Mouse (Mus musculus) myocyte (in vitro differentiated cells): ENCODE results near the gene Uchl4. TPM values are rescaled to one million over a fixed set of nuclear protein-coding genes. Genes with fewer than 3 reads are reported as not detected.

ENCODE experiments used
- H3K27me3 ChIP-seq: one replicate; pipeline ENCODE4 v1.6.1; 2011; ENCODE audit not compliant: control insufficient read depth, insufficient read depth, insufficient read length
- H3K36me3 ChIP-seq: one replicate; pipeline ENCODE4 v1.6.1; 2011; ENCODE audit not compliant: control insufficient read depth, insufficient read depth
- H3K4me2 ChIP-seq: one replicate; pipeline ENCODE4 v1.6.1; 2011; ENCODE audit warnings: low read depth, control low read depth
- H3K4me3 ChIP-seq: one replicate; pipeline ENCODE4 v1.5.1; 2011; ENCODE audit warnings: mild to moderate bottlenecking, control low read depth, moderate library complexity
- H3K79me2 ChIP-seq: one replicate; pipeline ENCODE4 v1.6.1; 2011; ENCODE audit not compliant: control insufficient read depth, insufficient read depth
- H3ac ChIP-seq: one replicate; pipeline ENCODE4 v1.6.1; 2011; ENCODE audit not compliant: control insufficient read depth, insufficient read length
- CEBPB ChIP-seq: IDR thresholded peaks from 2 replicates; pipeline ENCODE4 v1.6.1; 2011; ENCODE audit warnings: mild to moderate bottlenecking, moderate library complexity; ENCODE audit not compliant: poor library complexity, insufficient read depth, severe bottlenecking
- E2F4 ChIP-seq: IDR thresholded peaks from one replicate; pipeline ENCODE4 v1.6.1; 2011; ENCODE audit warnings: mild to moderate bottlenecking, control low read depth, moderate library complexity; ENCODE audit not compliant: insufficient read depth
- MAX ChIP-seq: IDR thresholded peaks from one replicate; pipeline ENCODE4 v1.6.1; 2011; ENCODE audit warnings: low read depth, mild to moderate bottlenecking, control low read depth
- MYOD1 ChIP-seq, 3 experiments: IDR thresholded peaks; one replicate each; pipeline ENCODE4 v1.6.1; 2011; ENCODE audit warnings: control low read depth in 2 of 3, low read depth in 2 of 3, mild to moderate bottlenecking in 2 of 3, moderate library complexity in 1 of 3; ENCODE audit not compliant: insufficient read length in 2 of 3, control insufficient read depth in 1 of 3
- MYOG ChIP-seq, 3 experiments: IDR thresholded peaks; one replicate each; pipeline ENCODE4 v1.6.1; 2011; ENCODE audit warnings: control low read depth in 2 of 3, low read depth in 2 of 3, mild to moderate bottlenecking in 2 of 3; ENCODE audit not compliant: insufficient read length in 2 of 3, control insufficient read depth in 1 of 3, insufficient read depth in 1 of 3
- POLR2A ChIP-seq: IDR thresholded peaks from one replicate; pipeline ENCODE4 v1.6.1; 2011; ENCODE audit warnings: low read depth, mild to moderate bottlenecking, control low read depth, moderate library complexity; ENCODE audit not compliant: insufficient read length
- POLR2AphosphoS2 ChIP-seq: IDR thresholded peaks from one replicate; pipeline ENCODE4 v1.6.1; 2011; ENCODE audit warnings: low read depth, control low read depth; ENCODE audit not compliant: insufficient read length
- REST ChIP-seq: IDR thresholded peaks from one replicate; pipeline ENCODE4 v1.6.1; 2011; ENCODE audit warnings: mild to moderate bottlenecking, control low read depth, moderate library complexity; ENCODE audit not compliant: insufficient read depth, insufficient read length
- SRF ChIP-seq: IDR thresholded peaks from one replicate; pipeline ENCODE4 v1.6.1; 2011; ENCODE audit warnings: low read depth; ENCODE audit not compliant: control insufficient read depth, insufficient read length
- TCF12 ChIP-seq: IDR thresholded peaks from one replicate; pipeline ENCODE4 v1.6.1; 2011; ENCODE audit warnings: mild to moderate bottlenecking, control low read depth; ENCODE audit not compliant: poor library complexity, insufficient read depth, severe bottlenecking
- TCF3 ChIP-seq: IDR thresholded peaks from one replicate; pipeline ENCODE4 v1.6.1; 2011; ENCODE audit warnings: low read depth, control low read depth; ENCODE audit not compliant: insufficient read length
- USF1 ChIP-seq: IDR thresholded peaks from one replicate; pipeline ENCODE4 v1.6.1; 2011; ENCODE audit warnings: low read depth, mild to moderate bottlenecking, control low read depth, moderate library complexity
- polyA plus RNA-seq: library from polyadenylated mRNA; unstranded; fragments of >200 nt; fragmentation: generic; extraction: Trizol; gene quantifications from one replicate; pipeline ENCODE4 v1.2.1, GENCODE M21; 2012; ENCODE audit warnings: missing spikeins

The Uchl4 gene
- polyA plus RNA-seq, 1 experiment: 0.34 TPM

DNA sequence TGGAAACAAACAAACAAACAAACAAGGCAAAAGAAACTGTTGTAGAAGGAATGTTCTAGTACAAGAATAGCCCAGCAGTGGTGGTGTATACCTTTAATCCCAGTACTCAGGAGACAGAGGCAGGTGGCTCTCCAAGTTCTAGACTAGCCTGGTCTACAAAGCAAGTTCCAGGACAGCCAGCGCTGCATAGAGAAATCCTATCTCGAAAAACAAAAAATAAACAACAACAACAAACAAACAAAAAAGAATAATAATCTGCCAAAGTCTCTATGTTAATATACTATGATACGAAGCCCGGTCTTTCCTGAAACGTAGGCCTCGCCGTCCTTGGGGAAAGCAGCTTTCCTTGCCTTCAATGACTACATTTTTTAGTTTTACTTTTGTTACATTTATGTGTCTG lies 1.1 kb downstream of the Uchl4 start:
- H3K79me2 ChIP-seq: peaks cover 72% of the 10 kb centered on the region
- TF ChIP-seq TCF3: no peak
- no peak for TF ChIP-seq MAX
- no peak for TF ChIP-seq POLR2A
- TF ChIP-seq POLR2AphosphoS2: no peak
- no peak for TF ChIP-seq CEBPB
- TF ChIP-seq E2F4: no peak
- no peak for TF ChIP-seq USF1
- no peak for TF ChIP-seq REST
- TF ChIP-seq SRF: no peak
- no peak for TF ChIP-seq TCF12
- TF ChIP-seq MYOD1 (IDR thresholded peaks at IDR 0.05; ENCODE audit: control insufficient read depth in 1 of 3, insufficient read length in 2 of 3, low read depth in 2 of 3): no peak
- no peak for TF ChIP-seq MYOG (IDR thresholded peaks at IDR 0.05; ENCODE audit: control insufficient read depth in 1 of 3, insufficient read depth in 1 of 3, insufficient read length in 2 of 3, low read depth in 2 of 3)
- no peak overlapping the region for H3K4me2 ChIP-seq
- H3ac ChIP-seq: no peak overlapping the region
- H3K27me3 ChIP-seq: no peaks in the 10 kb centered on the region
- no peak overlapping the region for H3K4me3 ChIP-seq
- H3K36me3 ChIP-seq: no peaks in the 10 kb centered on the region

GRCm38 (mm10) chr9:64240116-64240515 lies 5.1 kb downstream of the Uchl4 start:
- H3K27me3 ChIP-seq: no peaks in the 10 kb centered on the region
- no peaks in the 10 kb centered on the region for H3K36me3 ChIP-seq
- no peak overlapping the region for H3K4me2 ChIP-seq
- peaks cover 76% of the 10 kb centered on the region for H3K79me2 ChIP-seq
- no peak overlapping the region for H3K4me3 ChIP-seq
- TF ChIP-seq REST (no peak), TCF12 (no peak), MYOG (IDR thresholded peaks at IDR 0.05; ENCODE audit: control insufficient read depth in 1 of 3, insufficient read depth in 1 of 3, insufficient read length in 2 of 3, low read depth in 2 of 3) (no peak), CEBPB (no peak), POLR2AphosphoS2 (no peak), MAX (no peak), TCF3 (no peak), USF1 (no peak), MYOD1 (IDR thresholded peaks at IDR 0.05; ENCODE audit: control insufficient read depth in 1 of 3, insufficient read length in 2 of 3, low read depth in 2 of 3) (no peak), POLR2A (no peak), E2F4 (no peak), SRF (no peak)
- no peak overlapping the region for H3ac ChIP-seq

DNA sequence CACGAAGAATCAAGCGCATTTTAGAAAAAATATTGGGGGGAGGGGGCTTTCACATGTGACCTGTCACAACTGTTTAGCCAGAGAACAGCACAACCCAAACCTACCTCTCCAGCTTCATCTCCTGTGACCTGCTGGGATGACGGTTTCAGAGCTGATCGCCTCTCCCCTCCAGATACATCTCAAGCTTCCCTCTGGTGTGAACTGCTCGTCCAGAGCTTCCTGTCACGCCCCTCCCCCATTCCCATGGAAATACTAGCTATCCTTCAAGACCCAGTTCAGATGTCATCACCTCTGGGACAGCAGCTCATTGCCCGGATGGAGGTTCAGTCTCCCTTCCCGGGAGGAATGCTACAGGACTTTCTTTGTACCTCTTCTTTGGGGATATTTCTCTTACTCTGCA lies 5.7 kb downstream of the Uchl4 start:
- H3K4me3 ChIP-seq: no peak overlapping the region
- no peaks in the 10 kb centered on the region for H3K36me3 ChIP-seq
- peaks cover 76% of the 10 kb centered on the region for H3K79me2 ChIP-seq
- H3K27me3 ChIP-seq: no peaks in the 10 kb centered on the region
- no peak overlapping the region for H3K4me2 ChIP-seq
- no peak overlapping the region for H3ac ChIP-seq
- TF ChIP-seq POLR2AphosphoS2 (no peak), USF1 (no peak), MYOG (IDR thresholded peaks at IDR 0.05; ENCODE audit: control insufficient read depth in 1 of 3, insufficient read depth in 1 of 3, insufficient read length in 2 of 3, low read depth in 2 of 3) (no peak), POLR2A (no peak), E2F4 (no peak), TCF12 (no peak), REST (no peak), CEBPB (no peak), MAX (no peak), TCF3 (no peak), SRF (no peak), MYOD1 (IDR thresholded peaks at IDR 0.05; ENCODE audit: control insufficient read depth in 1 of 3, insufficient read length in 2 of 3, low read depth in 2 of 3) (no peak)

GRCm38 (mm10) chr9:64242381-64242831 lies 7.4 kb downstream of the Uchl4 start:
- no peak for TF ChIP-seq MYOG (IDR thresholded peaks at IDR 0.05; ENCODE audit: control insufficient read depth in 1 of 3, insufficient read depth in 1 of 3, insufficient read length in 2 of 3, low read depth in 2 of 3)
- TF ChIP-seq TCF3: no peak
- TF ChIP-seq E2F4: no peak
- TF ChIP-seq MAX: no peak
- TF ChIP-seq POLR2A: no peak
- no peak for TF ChIP-seq MYOD1 (IDR thresholded peaks at IDR 0.05; ENCODE audit: control insufficient read depth in 1 of 3, insufficient read length in 2 of 3, low read depth in 2 of 3)
- TF ChIP-seq USF1: no peak
- no peak for TF ChIP-seq SRF
- no peak for TF ChIP-seq REST
- TF ChIP-seq POLR2AphosphoS2: no peak
- no peak for TF ChIP-seq CEBPB
- no peak for TF ChIP-seq TCF12
- Histone ChIP-seq H3K4me2 (no peak overlapping the region), H3ac (no peak overlapping the region), H3K4me3 (no peak overlapping the region), H3K27me3 (no peaks in the 10 kb centered on the region), H3K79me2 (peaks cover 84% of the 10 kb centered on the region), H3K36me3 (no peaks in the 10 kb centered on the region)
